In the genomic region with DNA sequence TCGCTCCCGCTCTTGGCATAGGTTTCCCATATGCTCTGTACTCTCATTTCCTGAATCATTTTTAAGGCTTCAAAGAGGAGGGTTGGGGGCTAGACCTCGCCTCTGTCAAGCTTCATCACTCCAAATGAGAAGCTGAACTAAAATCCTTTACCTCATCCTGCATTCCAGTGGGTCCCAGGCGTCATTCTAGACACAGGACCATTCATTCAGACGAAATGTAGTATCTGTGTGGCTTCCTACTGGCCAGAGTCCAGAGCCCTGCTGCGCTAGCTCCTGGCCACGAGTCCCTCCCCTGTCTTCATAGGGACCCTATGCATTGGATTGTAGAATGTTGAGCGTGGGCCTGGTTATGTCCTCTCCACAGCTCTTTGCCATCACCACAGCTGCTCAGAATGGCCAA, we compare ENCODE assay signal across 22 mouse cellular contexts. TPM values are rescaled to one million over a fixed set of nuclear protein-coding genes. Genes with fewer than 3 reads are reported as not detected.
DNase-seq lines count a peak whose midpoint lies in the region; ATAC-seq and TF ChIP-seq lines count a peak whose summit lies in the region.
"Had no signal": no experiment of that assay in that cellular context is flagged by ENCODE, and none has a peak within 500 bp of the region (broad histone marks: within the 10 kb centered on the region; RNA-seq: fewer than 3 reads in every experiment).

No protein-coding gene starts in this region.

- 0 out of 2 replicates have a peak, but pooled peaks have one; percentile 11 for TF ChIP-seq CTCF in lung, embryonic 14.5 days (IDR thresholded peaks at IDR 0.05; ENCODE audit: low read depth)
- no peak for TF ChIP-seq CTCF in E14TG2a.4 (conservative IDR thresholded peaks at IDR 0.05; ENCODE audit: low read length)

- 0 out of 2 replicates have a peak overlapping the region, but pooled peaks have one; percentile 36 for H3K27ac ChIP-seq in heart, embryonic 10.5 days
- H3K27ac ChIP-seq in lung, embryonic 14.5 days (ENCODE audit: low read depth) = no peak overlapping the region; the same call in 1 of the 2 replicates

- peaks cover 34% of the 10 kb centered on the region for H3K36me3 ChIP-seq in heart, embryonic 10.5 days
- H3K36me3 ChIP-seq in lung, embryonic 14.5 days (ENCODE audit: insufficient read depth) = peaks cover 44% of the 10 kb centered on the region
- H3K36me3 ChIP-seq in E14TG2a.4 (ENCODE audit: insufficient read depth, low read length) = peaks cover 41% of the 10 kb centered on the region
- H3K36me3 ChIP-seq: hindbrain, embryonic 13.5 days had no signal

- no peak for DNase-seq in heart, embryonic 10.5 days (ENCODE audit: low spot score)
- no peak for DNase-seq in heart, adult 9 months (ENCODE audit: low spot score in 2 of 2)
- DNase-seq in lung, embryonic 14.5 days = no peak
- DNase-seq in lung, postnatal 25 days (ENCODE audit: low spot score) = no peak
- peak; percentile 44 for DNase-seq in heart, postnatal 4 days
- no peak for DNase-seq in right cerebral cortex, postnatal 25 days
- DNase-seq: adrenal gland, postnatal 14 days; cerebellum, adult 18-20 months; cerebellum, postnatal 36 days; gastrocnemius, postnatal 10 days; layer of hippocampus, postnatal 36 days; lung, postnatal 14 days; thymus, adult 2 months had no signal

- H3K27me3 ChIP-seq in heart, embryonic 10.5 days (ENCODE audit: insufficient read depth, poor library complexity, severe bottlenecking) = peaks cover 5% of the 10 kb centered on the region; the same call in 1 of the 2 replicates
- H3K27me3 ChIP-seq in lung, embryonic 14.5 days (ENCODE audit: insufficient read depth, low read length) = no peaks in the 10 kb centered on the region
- H3K27me3 ChIP-seq in E14TG2a.4 (ENCODE audit: insufficient read depth, low read length) = peaks cover 7% of the 10 kb centered on the region; the same call in 1 of the 2 replicates
- H3K27me3 ChIP-seq: Patski had no signal

- peaks cover 75% of the 10 kb centered on the region for H3K4me1 ChIP-seq in heart, embryonic 10.5 days
- H3K4me1 ChIP-seq in lung, embryonic 14.5 days (ENCODE audit: insufficient read depth) = peaks cover 26% of the 10 kb centered on the region
- H3K4me1 ChIP-seq in E14TG2a.4 (replicated peaks; ENCODE audit: low read depth, low read length) = peaks cover 61% of the 10 kb centered on the region

- peak overlapping the region; percentile 79 for H3K4me2 ChIP-seq in lung, embryonic 14.5 days
- H3K4me2 ChIP-seq: hindbrain, embryonic 13.5 days; liver, embryonic 11.5 days; midbrain, embryonic 11.5 days had no signal

- H3K9ac ChIP-seq in lung, embryonic 14.5 days = no peak overlapping the region

- ATAC-seq in lung, embryonic 14.5 days (ENCODE audit: insufficient read depth) = no peak
- ATAC-seq: activated CD4-positive, CD25-positive, alpha-beta regulatory T cell, adult 4 months; Patski had no signal

- H3K4me3 ChIP-seq in heart, embryonic 10.5 days = no peak overlapping the region
- 0 out of 2 replicates have a peak overlapping the region, but pooled peaks have one; percentile 15 for H3K4me3 ChIP-seq in lung, embryonic 14.5 days (ENCODE audit: low read depth, low read length)
- peak overlapping the region; percentile 24 for H3K4me3 ChIP-seq in E14TG2a.4 (replicated peaks; ENCODE audit: low read length)
- H3K4me3 ChIP-seq: hindbrain, embryonic 13.5 days had no signal

- no peaks in the 10 kb centered on the region for H3K9me3 ChIP-seq in heart, embryonic 10.5 days
- no peaks in the 10 kb centered on the region for H3K9me3 ChIP-seq in lung, embryonic 14.5 days (ENCODE audit: low read depth, low read length)
- H3K9me3 ChIP-seq in E14TG2a.4 (ENCODE audit: low read length) = no peaks in the 10 kb centered on the region
- H3K9me3 ChIP-seq: hindbrain, embryonic 13.5 days had no signal

- WGBS in heart, embryonic 10.5 days = 81% methylated on average over 8 of the region's 8 CpGs
- WGBS in lung, embryonic 14.5 days = 55% methylated on average over 8 of the region's 8 CpGs

RNA-seq across cellular contexts. Expression of a gene that starts 4.9 kb away (rescaled TPM):
- polyA plus RNA-seq in heart, embryonic 10.5 days (2016; fragmentation: Nextera tagmentation; extraction: Ambion mirVana) = 276 and 315 TPM in 2 replicates
- polyA plus RNA-seq in lung, embryonic 14.5 days (2014; fragmentation: Nextera tagmentation; extraction: Ambion mirVana) = 395 and 407 TPM in 2 replicates
- total RNA-seq in heart, postnatal 4 days (2021) = 100 to 1,000 TPM; 230 to 244 TPM

RNA-seq across cellular contexts. Expression of a gene that starts 15.8 kb away (rescaled TPM):
- polyA plus RNA-seq in heart, embryonic 10.5 days (2016; fragmentation: Nextera tagmentation; extraction: Ambion mirVana) = 1.7 and 2.4 TPM in 2 replicates
- 4.2 and 5.1 TPM in 2 replicates for polyA plus RNA-seq in lung, embryonic 14.5 days (2014; fragmentation: Nextera tagmentation; extraction: Ambion mirVana)
- total RNA-seq in heart, postnatal 4 days (2021) = 1 to 10 TPM; 3.3 to 3.5 TPM
- total RNA-seq: monocyte, adult 5-6 weeks had no signal

RNA-seq across cellular contexts. Expression of a gene that starts 23.2 kb away (rescaled TPM):
- 13.7 and 37.5 TPM in 2 replicates for polyA plus RNA-seq in heart, embryonic 10.5 days (2016; fragmentation: Nextera tagmentation; extraction: Ambion mirVana)
- 23.5 and 26.0 TPM in 2 replicates for polyA plus RNA-seq in lung, embryonic 14.5 days (2014; fragmentation: Nextera tagmentation; extraction: Ambion mirVana)
- 1 to 10 TPM; 2.5 to 3.1 TPM for total RNA-seq in heart, postnatal 4 days (2021)
- polyA plus RNA-seq: activated CD4-positive, CD25-positive, alpha-beta regulatory T cell, adult 4 months had no signal

RNA-seq across cellular contexts. Expression of a gene that starts 29.6 kb away (rescaled TPM):
- polyA plus RNA-seq in heart, embryonic 10.5 days (2016; fragmentation: Nextera tagmentation; extraction: Ambion mirVana) = 0.92 and 1.1 TPM in 2 replicates
- 0.32 and 1.0 TPM in 2 replicates for polyA plus RNA-seq in lung, embryonic 14.5 days (2014; fragmentation: Nextera tagmentation; extraction: Ambion mirVana)
- total RNA-seq in heart, postnatal 4 days (2021) = 1 to 10 TPM; 1.4 to 1.8 TPM
- polyA plus RNA-seq: hindbrain, embryonic 13.5 days had no signal

RNA-seq across cellular contexts. Expression of a gene that starts 51.0 kb away (rescaled TPM):
- 0.12 TPM in 1 of 2 replicates, not detected in the other for polyA plus RNA-seq in heart, embryonic 10.5 days (2016; fragmentation: Nextera tagmentation; extraction: Ambion mirVana)
- 0.24 TPM in 1 of 2 replicates, not detected in the other for polyA plus RNA-seq in lung, embryonic 14.5 days (2014; fragmentation: Nextera tagmentation; extraction: Ambion mirVana)
- under 1 TPM in 1 of 2 experiments, not detected in 1; 0.17 TPM for total RNA-seq in heart, postnatal 4 days (2021)
- total RNA-seq: adrenal gland, postnatal 14 days; gastrocnemius, postnatal 10 days; monocyte, adult 5-6 weeks; neutrophil, adult 5-6 weeks had no signal
- polyA plus RNA-seq: activated CD4-positive, CD25-positive, alpha-beta regulatory T cell, adult 4 months; embryonic facial prominence, embryonic 11.5 days; liver, embryonic 11.5 days had no signal
